Mouse (Mus musculus): ENCODE data around the gene Kcnip4. TPM values are rescaled to one million over a fixed set of nuclear protein-coding genes. Genes with fewer than 3 reads are reported as not detected.
A peak's percentile ranks its signal among the peaks of the same experiment; 100 is the strongest.

Gene Kcnip4
- polyA plus RNA-seq, 1 experiment from 2014 or later = 26.1 TPM

DNA sequence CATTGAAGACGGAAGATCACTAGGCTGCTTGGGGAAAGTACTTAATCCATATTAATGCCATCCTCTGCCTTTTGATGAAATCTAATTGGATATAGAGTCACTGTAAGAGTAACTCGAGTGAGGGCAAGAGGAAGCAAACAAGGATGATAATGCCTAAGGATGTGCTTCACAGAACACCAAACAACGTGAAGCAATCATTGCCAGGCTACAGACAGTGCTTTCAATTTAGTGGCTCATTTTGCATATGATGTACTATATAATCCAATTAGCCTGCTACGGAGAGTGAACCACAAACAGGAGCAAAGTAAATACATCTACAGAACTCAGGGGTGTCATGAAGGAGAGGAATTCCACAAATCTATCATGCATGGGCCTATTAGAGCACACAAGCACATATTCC, 280.3 kb downstream of the Kcnip4 start:
- H3K27ac ChIP-seq (ENCODE audit: low read depth, low read length) = no peak overlapping the region
- H3K4me3 ChIP-seq (ENCODE audit: low read depth, low read length) = no peak overlapping the region
- no peaks in the 10 kb centered on the region for H3K27me3 ChIP-seq (ENCODE audit: control insufficient read depth, insufficient read depth, low read length)
- no peaks in the 10 kb centered on the region for H3K4me1 ChIP-seq (ENCODE audit: control insufficient read depth, insufficient read depth, low read length)
- H3K36me3 ChIP-seq (ENCODE audit: control insufficient read depth, insufficient read depth, low read length) = no peaks in the 10 kb centered on the region
- no peak overlapping the region for H3K9ac ChIP-seq (replicated peaks; ENCODE audit: low read depth, low read length)
- no peaks in the 10 kb centered on the region for H3K9me3 ChIP-seq (ENCODE audit: control insufficient read depth, low read length)
- 68% methylated on average over 4 of the region's 4 CpGs for WGBS
- peak; percentile 54; the same call in 1 of the 2 replicates for ATAC-seq (ENCODE audit: low read depth)
- no peak overlapping the region for H3K4me2 ChIP-seq (ENCODE audit: low read depth, low read length)

GRCm38 (mm10) chr5:49241708-49242107, 283.0 kb downstream of the Kcnip4 start:
- H3K9me3 ChIP-seq (ENCODE audit: control insufficient read depth, low read length) = no peaks in the 10 kb centered on the region
- no peaks in the 10 kb centered on the region for H3K27me3 ChIP-seq (ENCODE audit: control insufficient read depth, insufficient read depth, low read length)
- no peak overlapping the region for H3K4me2 ChIP-seq (ENCODE audit: low read depth, low read length)
- no peak overlapping the region for H3K27ac ChIP-seq (ENCODE audit: low read depth, low read length)
- no peak for ATAC-seq (ENCODE audit: low read depth)
- H3K36me3 ChIP-seq (ENCODE audit: control insufficient read depth, insufficient read depth, low read length) = no peaks in the 10 kb centered on the region
- no peak overlapping the region for H3K9ac ChIP-seq (replicated peaks; ENCODE audit: low read depth, low read length)
- H3K4me1 ChIP-seq (ENCODE audit: control insufficient read depth, insufficient read depth, low read length) = no peaks in the 10 kb centered on the region
- no peak overlapping the region for H3K4me3 ChIP-seq (ENCODE audit: low read depth, low read length)
- WGBS = 92% methylated on average over 6 of the region's 6 CpGs

DNA sequence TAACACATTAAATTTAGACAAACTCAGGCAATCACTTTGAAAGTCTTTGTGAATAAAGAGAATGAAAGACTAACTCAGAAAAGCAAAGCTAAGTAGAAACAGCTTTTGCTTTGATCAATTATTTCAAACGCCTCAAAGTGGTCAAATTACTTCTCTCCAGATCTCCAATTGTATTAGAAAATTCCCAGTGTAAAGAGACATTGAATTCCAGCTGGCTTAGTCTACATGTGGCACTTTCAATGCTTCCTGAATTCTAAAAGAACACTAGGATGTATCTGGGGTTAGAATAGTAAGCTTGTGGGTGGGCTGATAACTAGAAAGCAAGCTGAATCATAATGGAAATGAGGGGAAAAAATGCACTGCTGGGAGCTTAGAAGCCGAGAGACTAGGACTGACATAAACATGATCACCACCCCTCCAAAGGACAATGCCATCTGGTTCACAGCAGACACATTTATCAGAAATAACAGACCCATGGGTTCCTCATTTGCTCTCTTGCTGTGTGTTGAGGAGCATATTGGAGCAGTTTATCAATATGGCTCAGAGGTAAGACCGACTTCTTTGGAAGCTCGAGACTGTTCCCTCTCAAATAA, 323.4 kb downstream of the Kcnip4 start:
- no peaks in the 10 kb centered on the region for H3K27me3 ChIP-seq (ENCODE audit: control insufficient read depth, insufficient read depth, low read length)
- ATAC-seq (ENCODE audit: low read depth) = no peak
- no peaks in the 10 kb centered on the region for H3K4me1 ChIP-seq (ENCODE audit: control insufficient read depth, insufficient read depth, low read length)
- no peak overlapping the region for H3K4me2 ChIP-seq (ENCODE audit: low read depth, low read length)
- no peaks in the 10 kb centered on the region for H3K9me3 ChIP-seq (ENCODE audit: control insufficient read depth, low read length)
- H3K36me3 ChIP-seq (ENCODE audit: control insufficient read depth, insufficient read depth, low read length) = no peaks in the 10 kb centered on the region
- H3K9ac ChIP-seq (replicated peaks; ENCODE audit: low read depth, low read length) = no peak overlapping the region
- H3K27ac ChIP-seq (ENCODE audit: low read depth, low read length) = no peak overlapping the region
- WGBS = 54% methylated on average over 4 of the region's 4 CpGs
- no peak overlapping the region for H3K4me3 ChIP-seq (ENCODE audit: low read depth, low read length)

DNA sequence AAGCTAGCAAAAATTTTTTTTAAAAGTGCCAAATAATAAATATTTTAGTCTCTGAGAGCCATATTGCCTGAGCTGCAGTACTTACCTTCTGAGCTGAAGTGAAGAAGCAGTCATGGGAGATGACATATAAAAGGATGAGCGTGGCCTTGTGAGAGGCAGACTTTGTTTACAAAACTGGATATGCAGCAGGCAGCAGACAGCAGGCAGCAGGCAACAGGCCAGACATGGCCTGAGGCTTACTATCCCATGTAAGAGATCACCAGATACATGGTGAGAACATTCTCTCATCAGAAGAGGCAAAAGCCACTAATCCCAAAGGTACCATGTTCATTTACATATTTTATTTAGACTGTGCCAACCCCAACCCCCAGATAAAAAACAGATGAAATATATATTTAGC, 336.5 kb downstream of the Kcnip4 start:
- Histone ChIP-seq H3K9me3 (ENCODE audit: control insufficient read depth, low read length) (no peaks in the 10 kb centered on the region), H3K36me3 (ENCODE audit: control insufficient read depth, insufficient read depth, low read length) (no peaks in the 10 kb centered on the region), H3K27me3 (ENCODE audit: control insufficient read depth, insufficient read depth, low read length) (no peaks in the 10 kb centered on the region), H3K4me2 (ENCODE audit: low read depth, low read length) (no peak overlapping the region), H3K9ac (replicated peaks; ENCODE audit: low read depth, low read length) (no peak overlapping the region), H3K4me3 (ENCODE audit: low read depth, low read length) (no peak overlapping the region), H3K27ac (ENCODE audit: low read depth, low read length) (no peak overlapping the region), H3K4me1 (ENCODE audit: control insufficient read depth, insufficient read depth, low read length) (no peaks in the 10 kb centered on the region)
- ATAC-seq (ENCODE audit: low read depth) = no peak
- WGBS = 73% methylated on average over 1 of the region's 1 CpGs

DNA sequence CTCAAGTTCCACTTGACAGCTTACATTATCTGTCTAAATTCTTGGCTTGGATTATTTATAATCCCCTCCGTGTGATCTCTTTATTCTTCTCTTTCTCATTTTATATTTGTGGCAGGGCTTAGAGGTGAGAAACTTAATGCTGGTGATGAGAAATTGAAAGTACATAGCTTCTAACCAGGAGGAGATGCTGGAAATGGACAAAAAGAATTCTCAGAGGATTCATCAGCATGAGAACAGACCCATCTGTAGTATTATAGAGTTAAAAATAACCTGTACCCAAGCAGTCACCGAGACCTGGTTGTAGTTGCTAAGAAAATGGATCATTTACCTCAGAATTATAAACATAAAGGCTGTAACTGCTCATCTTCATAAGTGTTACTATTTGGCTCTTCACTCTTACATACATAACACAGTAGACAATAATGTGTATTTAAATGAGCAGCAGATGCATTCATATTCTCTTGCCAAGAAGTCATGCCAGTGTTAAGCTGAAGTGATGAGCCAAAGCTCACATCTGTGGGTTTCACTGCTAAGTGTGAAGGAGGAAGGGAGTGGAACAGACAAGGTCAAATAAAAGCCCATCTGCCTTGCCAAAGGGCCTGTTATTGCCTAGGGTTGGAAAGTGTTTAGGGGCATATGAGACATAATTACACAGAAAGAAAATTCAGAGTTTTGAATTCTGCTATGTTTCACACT, 374.4 kb downstream of the Kcnip4 start:
- Histone ChIP-seq H3K4me1 (ENCODE audit: control insufficient read depth, insufficient read depth, low read length) (no peaks in the 10 kb centered on the region), H3K9ac (replicated peaks; ENCODE audit: low read depth, low read length) (no peak overlapping the region), H3K27ac (ENCODE audit: low read depth, low read length) (no peak overlapping the region), H3K4me2 (ENCODE audit: low read depth, low read length) (no peak overlapping the region), H3K36me3 (ENCODE audit: control insufficient read depth, insufficient read depth, low read length) (no peaks in the 10 kb centered on the region), H3K4me3 (ENCODE audit: low read depth, low read length) (no peak overlapping the region), H3K27me3 (ENCODE audit: control insufficient read depth, insufficient read depth, low read length) (no peaks in the 10 kb centered on the region), H3K9me3 (ENCODE audit: control insufficient read depth, low read length) (no peaks in the 10 kb centered on the region)
- 69% methylated on average over 2 of the region's 2 CpGs for WGBS
- peak; percentile 73; the same call in 1 of the 2 replicates for ATAC-seq (ENCODE audit: low read depth)

DNA sequence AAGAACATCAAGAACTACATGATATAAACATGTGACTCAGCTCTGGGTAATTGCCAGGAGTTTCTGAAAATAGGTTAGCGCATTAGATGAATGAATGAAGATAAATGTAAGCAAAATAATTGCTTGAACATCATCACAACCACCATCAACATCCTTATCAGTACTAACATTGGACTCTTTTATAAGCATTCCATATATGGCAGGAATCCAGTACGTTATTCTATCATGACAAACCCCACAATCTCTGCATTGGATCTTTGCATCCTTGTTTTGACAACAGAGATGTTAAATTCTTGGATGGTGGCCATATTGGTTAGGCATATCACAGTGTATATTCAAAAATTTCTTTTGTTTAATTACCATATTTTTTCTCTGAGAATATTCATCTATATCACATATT, 375.0 kb downstream of the Kcnip4 start:
- no peak overlapping the region for H3K4me3 ChIP-seq (ENCODE audit: low read depth, low read length)
- no peak for ATAC-seq (ENCODE audit: low read depth)
- H3K27me3 ChIP-seq (ENCODE audit: control insufficient read depth, insufficient read depth, low read length) = no peaks in the 10 kb centered on the region
- H3K9me3 ChIP-seq (ENCODE audit: control insufficient read depth, low read length) = no peaks in the 10 kb centered on the region
- no peaks in the 10 kb centered on the region for H3K4me1 ChIP-seq (ENCODE audit: control insufficient read depth, insufficient read depth, low read length)
- 93% methylated on average over 2 of the region's 2 CpGs for WGBS
- H3K27ac ChIP-seq (ENCODE audit: low read depth, low read length) = no peak overlapping the region
- H3K4me2 ChIP-seq (ENCODE audit: low read depth, low read length) = no peak overlapping the region
- H3K36me3 ChIP-seq (ENCODE audit: control insufficient read depth, insufficient read depth, low read length) = no peaks in the 10 kb centered on the region
- H3K9ac ChIP-seq (replicated peaks; ENCODE audit: low read depth, low read length) = no peak overlapping the region

DNA sequence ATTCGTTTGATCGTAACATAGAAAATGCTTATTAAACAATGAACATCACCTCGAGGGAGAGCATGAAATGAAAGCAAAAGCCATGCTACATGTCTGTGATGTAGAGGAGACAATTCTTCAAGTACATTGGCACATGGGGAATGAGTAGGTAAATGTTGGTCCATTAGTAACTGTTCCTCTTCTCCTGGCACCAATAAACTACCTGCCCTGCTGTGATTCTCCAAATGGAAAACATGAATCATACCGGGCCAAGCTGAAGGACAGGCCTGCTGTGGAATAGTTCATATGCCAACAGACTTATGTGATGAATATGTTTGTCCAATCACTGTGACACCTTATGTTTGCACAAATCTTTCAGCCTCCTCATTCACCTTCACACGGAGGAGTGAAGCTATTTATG, 429.3 kb downstream of the Kcnip4 start:
- no peaks in the 10 kb centered on the region for H3K9me3 ChIP-seq (ENCODE audit: control insufficient read depth, low read length)
- no peaks in the 10 kb centered on the region for H3K27me3 ChIP-seq (ENCODE audit: control insufficient read depth, insufficient read depth, low read length)
- no peak for ATAC-seq (ENCODE audit: low read depth)
- H3K4me3 ChIP-seq (ENCODE audit: low read depth, low read length) = no peak overlapping the region
- 69% methylated on average over 5 of the region's 5 CpGs for WGBS
- H3K9ac ChIP-seq (replicated peaks; ENCODE audit: low read depth, low read length) = no peak overlapping the region
- H3K4me2 ChIP-seq (ENCODE audit: low read depth, low read length) = no peak overlapping the region
- H3K27ac ChIP-seq (ENCODE audit: low read depth, low read length) = no peak overlapping the region
- no peaks in the 10 kb centered on the region for H3K36me3 ChIP-seq (ENCODE audit: control insufficient read depth, insufficient read depth, low read length)
- no peaks in the 10 kb centered on the region for H3K4me1 ChIP-seq (ENCODE audit: control insufficient read depth, insufficient read depth, low read length)

DNA sequence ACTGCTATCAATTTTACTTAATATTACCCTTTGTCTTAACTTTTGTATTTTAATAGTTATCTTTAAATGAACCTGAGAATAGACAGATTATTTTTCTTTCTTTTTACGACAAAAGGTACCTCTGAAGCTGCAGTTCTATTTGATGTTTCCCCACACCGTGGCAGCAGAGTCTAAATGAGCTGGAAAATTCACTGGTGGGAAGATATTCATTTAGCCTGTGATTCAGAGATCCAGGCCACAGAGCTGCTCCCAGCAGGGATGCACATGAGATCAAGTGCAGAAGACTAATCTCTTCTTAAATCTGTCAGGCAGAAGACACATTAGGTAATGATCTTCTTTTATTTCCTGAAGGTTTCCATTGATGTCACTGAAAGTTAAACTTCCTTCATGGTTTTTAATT, 429.8 kb downstream of the Kcnip4 start:
- Histone ChIP-seq H3K4me3 (ENCODE audit: low read depth, low read length) (no peak overlapping the region), H3K36me3 (ENCODE audit: control insufficient read depth, insufficient read depth, low read length) (no peaks in the 10 kb centered on the region), H3K27me3 (ENCODE audit: control insufficient read depth, insufficient read depth, low read length) (no peaks in the 10 kb centered on the region), H3K27ac (ENCODE audit: low read depth, low read length) (no peak overlapping the region), H3K9me3 (ENCODE audit: control insufficient read depth, low read length) (no peaks in the 10 kb centered on the region), H3K4me1 (ENCODE audit: control insufficient read depth, insufficient read depth, low read length) (no peaks in the 10 kb centered on the region), H3K9ac (replicated peaks; ENCODE audit: low read depth, low read length) (no peak overlapping the region), H3K4me2 (ENCODE audit: low read depth, low read length) (no peak overlapping the region)
- 42% methylated on average over 2 of the region's 2 CpGs for WGBS
- no peak for ATAC-seq (ENCODE audit: low read depth)

- Histone ChIP-seq H3K4me1 (ENCODE audit: control insufficient read depth, insufficient read depth, low read length) (no peaks in the 10 kb centered on the region), H3K4me2 (ENCODE audit: low read depth, low read length) (no peak overlapping the region), H3K9ac (replicated peaks; ENCODE audit: low read depth, low read length) (no peak overlapping the region), H3K9me3 (ENCODE audit: control insufficient read depth, low read length) (no peaks in the 10 kb centered on the region), H3K27ac (ENCODE audit: low read depth, low read length) (no peak overlapping the region), H3K4me3 (ENCODE audit: low read depth, low read length) (no peak overlapping the region), H3K27me3 (ENCODE audit: control insufficient read depth, insufficient read depth, low read length) (no peaks in the 10 kb centered on the region), H3K36me3 (ENCODE audit: control insufficient read depth, insufficient read depth, low read length) (no peaks in the 10 kb centered on the region)
- 26% methylated on average over 3 of the region's 3 CpGs for WGBS
- ATAC-seq (ENCODE audit: low read depth) = no peak
These were observed 430.4 kb downstream of the Kcnip4 start for GRCm38 (mm10) chr5:49094306-49094705.
